Mouse (Mus musculus) megakaryocyte progenitor cell, adult 5-6 weeks (primary cell): ENCODE data around the gene Sparc. TPM values are rescaled to one million over a fixed set of nuclear protein-coding genes. Genes with fewer than 3 reads are reported as not detected.
"Not testable (repeated sequence)": the region's sequence is repeated elsewhere in the genome, so short reads cannot be mapped to it uniquely, and the experiment has no call there.

ENCODE experiments used
- ATAC-seq: replicated peaks from 2 replicates; pipeline ENCODE4 v1.8.0; 2016; ENCODE audit warnings: mild to moderate bottlenecking, moderate TSS enrichment, inconsistent platforms; ENCODE audit not compliant: poor library complexity
- total RNA-seq, 2 experiments: library from RNA; stranded (forward) in 1 of 2; stranded (reverse) in 1 of 2; fragments of 157-497, 149-512 nt in 1 of 2; fragments of 200-1000 nt in 1 of 2; gene quantifications; 2 replicates each; pipeline versions ENCODE4 v1.2.3 to v1.2.4; 2015 to 2017

Sparc gene
- total RNA-seq, 2 experiments from 2014 or later = not detected

DNA sequence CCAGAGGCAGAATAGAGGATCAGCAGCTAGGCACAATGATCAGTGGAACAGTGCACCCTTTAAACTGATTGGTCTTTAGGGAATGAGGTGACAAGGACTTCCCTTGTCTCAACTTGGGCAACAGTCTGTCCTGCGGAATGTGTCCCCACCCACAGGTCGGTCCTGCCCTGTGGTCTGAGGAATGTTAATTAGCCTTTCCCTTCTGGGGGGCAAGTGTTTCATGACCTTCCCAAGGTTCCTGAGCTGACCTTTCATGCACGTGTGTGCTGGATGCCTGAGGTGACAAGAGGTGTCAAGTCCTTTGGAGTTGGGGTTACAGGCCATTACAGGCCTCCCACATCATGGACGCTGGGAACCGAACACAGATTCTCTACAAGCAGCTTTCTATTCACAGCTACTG lies 16.7 kb upstream of the Sparc start:
- no peak for ATAC-seq

DNA sequence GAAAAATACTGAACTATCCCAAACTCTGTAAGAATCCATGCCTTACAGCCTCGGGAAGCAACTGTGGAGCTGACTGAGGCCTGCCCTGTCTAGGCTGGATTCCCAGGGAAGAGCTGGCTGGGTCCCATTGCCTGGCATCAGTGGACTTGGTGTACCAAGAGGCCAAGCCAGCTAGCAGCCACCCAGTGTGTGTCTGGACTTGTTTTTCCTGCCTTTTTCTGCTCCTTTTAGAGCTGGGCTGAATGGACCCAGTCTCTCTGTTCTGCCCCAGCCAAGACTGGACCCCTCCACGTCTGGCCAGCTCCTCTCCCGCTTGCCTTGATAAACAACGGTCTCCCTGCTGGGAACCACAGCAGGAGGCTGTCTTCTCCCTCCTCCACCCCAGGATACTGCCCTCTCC lies 15.0 kb upstream of the Sparc start:
- ATAC-seq = no peak

DNA sequence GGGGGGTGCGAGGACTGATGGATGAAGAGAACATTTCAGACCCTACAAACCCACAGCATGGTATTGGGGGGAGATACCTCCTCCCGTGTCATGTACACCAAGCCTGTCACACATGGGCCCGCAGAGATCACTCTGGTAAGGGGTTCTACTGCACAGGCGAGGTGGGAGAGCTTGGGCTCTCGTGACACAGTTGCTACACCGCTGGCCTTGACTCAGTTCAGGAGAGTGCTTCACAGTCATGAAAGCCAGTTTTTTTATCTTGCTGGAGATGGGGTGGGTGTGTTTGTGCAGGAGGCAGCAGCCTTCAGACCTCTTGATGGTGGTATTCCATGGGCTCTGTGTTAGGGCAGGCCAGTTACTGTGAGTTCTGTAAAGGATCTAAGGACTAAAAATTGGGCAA lies 13.1 kb upstream of the Sparc start:
- ATAC-seq = no peak

DNA sequence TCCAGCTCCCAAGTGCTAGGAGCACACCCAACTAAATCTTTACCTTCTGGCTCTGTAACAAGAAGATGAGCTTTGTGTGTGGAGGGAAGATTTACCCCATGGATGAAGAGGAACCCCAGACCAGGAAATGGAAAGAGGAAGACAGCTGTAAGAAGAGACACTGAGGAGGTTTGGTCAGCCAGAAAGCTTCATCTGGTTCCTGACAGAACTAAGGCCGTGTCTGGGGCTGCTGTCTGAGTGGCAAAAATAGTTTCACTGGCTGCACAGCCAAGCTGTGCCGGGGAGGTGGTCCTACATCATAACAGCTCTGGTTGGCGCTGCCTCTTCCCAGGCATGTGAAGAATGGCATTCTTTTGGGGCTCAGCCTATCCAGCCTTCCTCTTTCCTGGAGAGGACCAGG lies 10.0 kb upstream of the Sparc start:
- peak; percentile 78 for ATAC-seq

DNA sequence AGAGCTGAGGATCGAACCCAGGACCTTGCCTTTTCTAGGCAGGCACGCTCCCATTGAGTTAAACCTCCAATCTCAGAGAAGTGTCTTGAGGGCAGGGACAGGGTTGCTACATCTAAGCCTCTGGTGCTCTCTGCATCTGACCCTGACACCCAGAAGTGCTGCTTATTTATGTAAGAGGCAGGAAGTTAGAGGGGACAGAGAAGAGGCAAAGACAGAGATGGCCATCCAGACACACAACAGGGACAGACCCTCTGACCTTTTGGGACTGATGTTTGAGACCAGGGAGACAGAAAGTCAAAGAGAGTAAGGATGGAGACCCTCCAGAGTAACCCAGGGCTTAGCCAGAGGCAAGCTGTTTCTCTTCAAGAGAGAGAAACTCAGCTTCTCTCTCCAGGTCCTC lies 7.0 kb upstream of the Sparc start:
- ATAC-seq = no peak

DNA sequence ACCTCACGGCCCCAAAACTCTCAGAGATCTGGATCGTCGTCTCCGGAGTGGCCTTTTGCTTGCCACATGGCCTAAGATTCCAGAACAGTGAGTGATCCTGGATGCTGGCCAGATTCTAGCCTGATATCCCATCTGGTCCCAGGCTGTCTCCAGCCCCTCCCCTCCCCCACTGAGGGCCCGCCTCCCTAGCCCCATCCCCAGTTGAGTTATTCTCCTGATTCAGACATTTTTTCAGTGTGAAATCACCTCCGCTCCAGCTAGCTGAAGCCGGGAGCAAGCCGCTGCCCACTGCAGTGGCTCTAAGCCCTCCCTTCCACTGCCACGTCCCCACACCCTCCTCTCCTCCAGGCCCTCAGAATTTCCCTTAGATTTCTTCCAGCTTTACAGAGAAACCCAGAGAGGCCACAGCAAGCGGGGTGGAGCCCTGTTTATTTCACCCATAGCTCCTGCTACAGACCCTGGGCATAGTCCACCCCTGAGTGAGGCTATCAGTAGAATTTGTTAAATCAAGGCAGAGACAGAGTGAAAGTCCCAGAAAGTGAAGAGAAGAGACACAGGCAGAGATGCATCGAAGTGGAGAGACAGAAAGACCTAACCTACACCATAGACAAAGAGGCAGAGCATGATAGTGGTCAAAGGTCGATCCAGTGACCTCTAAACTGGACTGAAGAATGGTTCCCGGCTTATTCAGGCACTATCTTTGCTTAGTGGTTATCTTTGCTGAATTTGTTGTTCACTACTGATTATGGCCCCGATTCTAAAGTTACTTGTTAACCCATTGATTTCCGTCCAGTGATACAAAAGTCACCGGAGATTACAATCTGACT lies 5.4 kb upstream of the Sparc start:
- no peak for ATAC-seq

GRCm38 (mm10) chr11:55424746-55425360 lies 1.9 kb upstream of the Sparc start:
- ATAC-seq = no peak

GRCm38 (mm10) chr11:55423756-55424155 lies 773 bp upstream of the Sparc start:
- ATAC-seq = no peak; the same call in 1 of the 2 replicates

DNA sequence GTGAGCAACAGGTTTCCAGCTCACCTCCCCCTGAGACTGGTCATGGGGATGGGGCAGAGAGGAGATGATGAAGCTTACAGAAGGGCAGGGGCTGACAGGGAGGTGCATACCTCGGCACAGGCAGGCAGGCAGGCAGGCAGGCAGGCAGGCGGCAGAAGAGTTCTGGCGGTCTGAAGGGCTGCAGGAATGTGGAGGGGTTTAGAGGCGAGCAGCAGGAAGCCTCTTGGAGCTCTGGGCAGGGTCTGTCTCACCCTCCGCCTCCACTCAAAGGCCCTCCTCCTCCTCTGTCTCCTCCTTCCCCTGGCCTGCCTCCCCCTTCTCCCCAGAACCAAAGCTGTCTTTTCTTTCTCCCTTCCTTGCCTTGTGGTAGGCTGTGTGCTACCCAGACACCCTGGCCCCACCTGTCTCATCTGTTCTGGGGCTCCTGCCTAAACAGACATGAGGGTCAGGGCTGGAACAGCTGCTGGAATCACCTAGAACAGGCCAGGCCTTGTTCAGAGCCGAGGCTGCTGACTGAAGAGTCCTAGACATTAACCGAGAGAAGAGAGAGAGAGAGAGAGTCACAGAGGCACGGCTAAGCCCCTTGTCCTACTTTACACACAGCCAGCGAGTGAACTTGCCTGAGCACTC lies 3.2 kb downstream of the Sparc start:
- no peak for ATAC-seq

- no peak for ATAC-seq
Observed at GRCm38 (mm10) chr11:55419296-55419677, 3.7 kb downstream of the Sparc start.

GRCm38 (mm10) chr11:55418704-55419061 lies 4.3 kb downstream of the Sparc start:
- no peak for ATAC-seq

- no peak; the same call in 1 of the 2 replicates for ATAC-seq
Observed at GRCm38 (mm10) chr11:55417898-55418703, 4.9 kb downstream of the Sparc start.

- ATAC-seq = no peak; the same call in 1 of the 2 replicates
Observed at GRCm38 (mm10) chr11:55416609-55417265, 6.2 kb downstream of the Sparc start.

DNA sequence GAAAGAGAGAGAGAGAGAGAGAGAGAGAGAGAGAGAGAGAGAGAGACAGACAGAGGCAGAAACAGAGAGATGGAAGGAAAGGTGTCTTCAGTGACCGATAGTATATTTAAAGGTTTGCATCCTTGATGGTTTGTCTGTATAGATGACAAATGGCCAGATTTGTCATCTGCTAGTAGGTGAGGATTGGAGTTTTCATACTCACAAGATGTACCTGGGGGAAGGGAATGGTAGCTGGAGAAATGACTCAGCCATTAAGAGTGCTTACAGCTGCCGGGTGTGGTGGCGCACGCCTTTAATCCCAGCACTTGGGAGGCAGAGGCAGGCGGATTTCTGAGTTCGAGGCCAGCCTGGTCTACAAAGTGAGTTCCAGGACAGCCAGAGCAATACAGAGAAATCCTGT lies 7.3 kb downstream of the Sparc start:
- not testable (repeated sequence) for ATAC-seq

- 0 out of 2 replicates have a peak, but pooled peaks have one; percentile 8 for ATAC-seq
Observed at GRCm38 (mm10) chr11:55415036-55415704, 7.8 kb downstream of the Sparc start.

DNA sequence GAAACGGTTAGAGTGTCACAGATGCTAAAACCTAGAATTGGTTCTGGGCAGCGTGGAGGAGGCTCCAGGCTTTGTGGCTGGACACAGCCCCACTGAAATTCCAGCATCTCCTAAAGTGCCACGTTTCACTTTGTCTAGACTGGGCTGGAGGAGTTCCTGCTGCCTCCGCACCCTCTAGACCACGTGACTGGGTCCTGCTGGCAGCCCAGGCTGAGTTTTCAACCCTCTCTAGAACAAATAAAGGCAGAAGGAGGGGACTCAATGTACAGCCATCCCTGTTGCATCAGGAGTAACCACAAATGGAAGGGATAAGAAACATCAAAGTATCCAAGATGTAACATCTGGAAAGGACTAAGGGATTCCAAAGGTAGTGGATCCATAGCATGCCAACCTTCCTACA lies 8.7 kb downstream of the Sparc start:
- no peak for ATAC-seq

GRCm38 (mm10) chr11:55413416-55413796 lies 9.6 kb downstream of the Sparc start:
- ATAC-seq = no peak

DNA sequence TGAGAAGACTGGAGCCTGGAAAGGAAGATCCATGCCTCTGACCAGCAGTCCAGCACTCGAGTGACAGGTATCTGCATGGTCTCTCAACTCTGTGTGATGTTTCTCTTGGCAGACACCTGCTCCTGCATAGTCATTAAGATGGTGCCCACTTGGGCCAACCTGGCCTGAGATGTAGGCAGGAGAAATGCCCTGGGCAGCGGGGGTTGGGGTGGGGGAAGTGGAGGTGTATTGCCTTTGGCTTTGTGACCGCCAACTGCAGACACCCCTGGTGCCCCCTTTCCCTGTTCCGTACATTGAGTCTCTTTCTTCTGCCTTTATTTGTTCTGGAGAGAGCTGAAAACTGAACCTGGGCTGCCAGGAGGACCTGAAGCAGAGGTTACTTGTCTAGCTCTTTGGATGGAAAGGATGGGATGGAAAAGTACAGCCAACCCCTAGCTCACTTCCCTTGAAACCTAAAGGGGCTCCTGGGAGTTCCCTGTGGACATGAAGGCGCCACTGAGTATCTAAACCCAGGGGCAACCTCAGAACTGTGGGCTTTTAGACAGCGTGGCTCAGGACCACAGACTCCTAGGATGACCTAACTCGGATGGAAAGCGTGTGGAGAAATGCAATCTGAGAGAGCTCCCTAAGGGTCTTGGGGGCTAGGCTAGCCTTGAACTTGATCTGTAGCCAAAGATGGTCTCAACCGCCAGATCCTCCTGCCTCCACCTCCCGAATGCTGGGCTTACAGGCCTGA lies 10.1 kb downstream of the Sparc start:
- ATAC-seq = no peak

DNA sequence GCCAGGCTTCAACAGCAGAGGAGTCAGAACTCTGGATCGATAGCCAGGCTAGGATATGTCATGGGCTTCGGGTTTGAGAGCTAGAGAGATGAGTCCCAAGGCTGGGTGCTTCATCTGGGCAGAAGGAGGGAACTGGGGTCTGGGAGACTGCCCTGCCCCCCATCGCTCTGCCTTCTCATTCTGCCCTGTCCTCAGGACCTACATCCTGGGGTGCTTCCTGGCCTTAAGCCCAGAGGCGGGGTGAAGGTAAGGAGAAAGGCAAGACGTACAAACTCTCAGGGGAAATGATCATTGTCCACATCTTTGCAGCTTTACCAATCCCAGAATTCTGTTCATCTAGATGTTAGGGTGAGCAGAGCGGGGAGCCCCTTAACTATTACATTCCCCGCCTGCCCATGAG lies 10.9 kb downstream of the Sparc start:
- ATAC-seq = no peak

- ATAC-seq = no peak
Observed at GRCm38 (mm10) chr11:55410502-55410901, 12.5 kb downstream of the Sparc start.
